Mouse (Mus musculus) c-Kit-positive CD71-positive TER-119-positive erythroid progenitor cells, embryonic 14.5 days (primary cell): ENCODE measurements at regions not wholly inside any gene's neighbourhood (a gene's known extent, or its start where the extent isn't known, plus 50 kb on each side); places are given as distances from the start of the nearest gene placed in this dataset.
"Not testable (repeated sequence)": the region's sequence is repeated elsewhere in the genome, so short reads cannot be mapped to it uniquely, and the experiment has no call there.

Experiments used
- DNase-seq: peaks from one replicate; pipeline ENCODE4 v3.0.0-alpha.2; 2013; ENCODE audit warnings: low spot score

GRCm38 (mm10) chr7:106616932-106617331, 63.5 kb downstream of the Olfr693 start:
- DNase-seq = not testable (repeated sequence)

DNA sequence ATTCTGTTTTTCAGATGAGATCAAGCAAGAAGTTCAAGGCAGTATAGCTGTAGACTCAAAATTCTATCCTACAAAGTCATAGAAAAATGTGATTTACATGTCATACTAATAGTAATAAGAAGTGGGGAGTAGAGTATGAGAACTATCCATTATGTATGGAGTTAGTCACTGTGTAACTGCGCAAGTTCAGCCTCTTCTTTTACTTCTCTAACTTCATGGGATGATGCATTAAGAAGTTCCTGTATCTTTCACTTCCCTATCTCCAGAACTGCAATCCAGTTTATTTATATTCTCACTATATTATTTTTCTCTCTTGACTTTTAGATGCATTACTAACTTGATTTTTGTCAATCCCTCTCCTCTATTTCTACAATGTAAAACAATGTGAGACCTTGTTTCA, 67.7 kb downstream of the Olfr693 start:
- no peak for DNase-seq

- no peak for DNase-seq
Observed at GRCm38 (mm10) chr7:106580424-106580823, 100.0 kb downstream of the Olfr693 start.

GRCm38 (mm10) chr7:106568251-106568650, 112.1 kb downstream of the Olfr693 start:
- not testable (repeated sequence) for DNase-seq

DNA sequence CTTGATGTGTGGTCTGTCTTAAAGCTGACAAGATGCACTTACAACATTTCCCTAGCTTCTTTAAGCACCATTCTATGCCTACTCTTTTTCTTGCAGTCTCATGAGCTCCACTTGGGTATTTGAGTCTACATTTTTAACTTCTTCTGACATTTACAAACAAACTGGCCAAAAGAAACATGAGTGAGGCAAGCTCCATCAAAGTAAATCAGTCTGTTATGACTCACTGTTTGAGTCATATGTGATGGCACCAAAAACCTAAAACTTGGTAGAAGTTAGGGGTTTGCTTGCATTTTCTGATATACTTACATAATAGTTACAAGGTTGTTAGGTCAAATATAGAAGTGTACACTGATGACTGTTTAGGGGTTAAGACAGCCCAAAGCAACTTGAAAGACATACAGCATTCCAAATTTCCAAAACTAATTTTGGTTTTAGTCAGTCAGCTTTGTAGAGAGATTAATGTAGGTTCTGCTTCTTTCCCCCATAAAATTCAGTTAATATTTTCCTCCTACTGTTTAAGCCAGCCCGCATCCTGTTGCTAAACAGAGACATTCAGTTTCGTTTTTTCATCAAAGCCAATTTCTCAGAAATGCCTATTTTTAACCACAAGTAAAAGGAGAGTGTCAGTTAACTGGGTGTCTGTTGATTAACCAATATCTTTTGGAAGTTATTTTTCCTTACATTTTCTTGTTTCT, 129.4 kb downstream of the Olfr693 start:
- DNase-seq = peak; percentile 47

DNA sequence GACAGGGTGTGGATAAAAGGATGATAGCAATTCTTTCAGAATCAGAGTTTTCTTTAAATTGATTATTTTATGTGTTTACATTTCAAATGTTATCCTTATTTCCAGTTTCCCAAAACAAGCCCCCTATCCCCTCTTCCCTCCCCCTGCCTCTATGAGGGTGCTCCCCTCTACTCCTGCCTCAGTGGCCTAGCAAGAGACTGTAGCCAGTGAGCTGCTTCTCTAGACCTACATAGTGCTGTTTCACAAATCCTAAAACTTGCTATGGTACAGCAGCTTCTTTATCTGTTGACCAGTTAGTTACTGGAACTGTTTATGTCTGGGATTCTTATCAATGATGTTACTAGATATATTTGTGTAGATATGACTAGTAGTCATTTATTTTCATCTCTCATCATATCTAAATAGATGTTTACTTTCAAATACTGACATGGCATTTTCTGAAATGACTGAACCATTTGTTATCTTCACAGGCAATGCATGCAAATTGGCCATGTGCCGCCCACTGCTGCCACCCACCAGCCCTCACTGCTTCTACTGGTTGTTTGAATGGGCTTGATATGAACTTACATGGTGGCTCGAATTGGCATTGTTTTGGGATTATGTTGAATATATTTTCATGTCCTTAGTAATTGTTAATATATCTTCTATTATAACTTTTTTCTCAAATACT, 150.8 kb downstream of the Olfr693 start:
- DNase-seq = peak; percentile 26

GRCm38 (mm10) chr7:106529023-106529422, 151.4 kb downstream of the Olfr693 start:
- DNase-seq = not testable (repeated sequence)

GRCm38 (mm10) chr7:106494851-106495250, 185.5 kb downstream of the Olfr693 start:
- no peak for DNase-seq
